ENCODE assay signal across 15 mouse cellular contexts in genomic region chr3:126599335-126599734, GRCm38 (mm10). TPM values are rescaled to one million over a fixed set of nuclear protein-coding genes. Genes with fewer than 3 reads are reported as not detected.
DNase-seq lines count a peak whose midpoint lies in the region; ATAC-seq and TF ChIP-seq lines count a peak whose summit lies in the region.
"Had no signal": no experiment of that assay in that cellular context is flagged by ENCODE, and none has a peak within 500 bp of the region (broad histone marks: within the 10 kb centered on the region; RNA-seq: fewer than 3 reads in every experiment).

No protein-coding gene starts in this region.

- H3K4me2 ChIP-seq in heart, embryonic 11.5 days = peak overlapping the region; percentile 79; the same call in 1 of the 2 replicates
- H3K4me2 ChIP-seq in lung, embryonic 14.5 days = peak overlapping the region; percentile 95; the same call in 1 of the 2 replicates
- peak overlapping the region; percentile 94 for H3K4me2 ChIP-seq in hindbrain, postnatal 0 days (ENCODE audit: low read depth, low read length)
- H3K4me2 ChIP-seq in neural tube, embryonic 15.5 days = peak overlapping the region; percentile 85

- TF ChIP-seq CTCF in lung, embryonic 14.5 days (IDR thresholded peaks at IDR 0.05; ENCODE audit: low read depth) = no peak
- no peak for TF ChIP-seq CTCF in hindbrain, postnatal 0 days (IDR thresholded peaks at IDR 0.05; ENCODE audit: low read depth)

- no peak overlapping the region for H3K9ac ChIP-seq in heart, embryonic 11.5 days (ENCODE audit: low read depth, low read length)
- H3K9ac ChIP-seq in lung, embryonic 14.5 days = no peak overlapping the region
- no peak overlapping the region; the same call in 1 of the 2 replicates for H3K9ac ChIP-seq in hindbrain, postnatal 0 days (replicated peaks; ENCODE audit: low read length)
- H3K9ac ChIP-seq in neural tube, embryonic 15.5 days (replicated peaks) = 0 out of 2 replicates have a peak overlapping the region, but pooled peaks have one; percentile 23
- H3K9ac ChIP-seq: liver, embryonic 14.5 days had no signal

- no peak for ATAC-seq in heart, embryonic 11.5 days (replicated peaks; ENCODE audit: insufficient number of reproducible peaks, low FRiP score, low TSS enrichment)
- ATAC-seq in lung, embryonic 14.5 days (ENCODE audit: insufficient read depth) = no peak
- no peak for ATAC-seq in hindbrain, postnatal 0 days
- ATAC-seq in neural tube, embryonic 15.5 days (ENCODE audit: low FRiP score) = no peak
- no peak for ATAC-seq in megakaryocyte-erythroid progenitor cell, adult 5-6 weeks (replicated peaks; ENCODE audit: low FRiP score, low TSS enrichment, poor library complexity, severe bottlenecking)

- H3K4me1 ChIP-seq in heart, embryonic 11.5 days (ENCODE audit: control insufficient read depth, insufficient read depth, low read length) = 0 out of 2 replicates have a peak, but pooled peaks cover 5% of the 10 kb centered on the region
- H3K4me1 ChIP-seq in lung, embryonic 14.5 days (ENCODE audit: insufficient read depth) = peaks cover 6% of the 10 kb centered on the region; the same call in 1 of the 2 replicates
- no peaks in the 10 kb centered on the region; the same call in 1 of the 2 replicates for H3K4me1 ChIP-seq in hindbrain, postnatal 0 days (ENCODE audit: insufficient read depth, low read length)
- H3K4me1 ChIP-seq in neural tube, embryonic 15.5 days = peaks cover 19% of the 10 kb centered on the region

- intact Hi-C loops in heart, postnatal 10 days (cut with DNase I) = loop anchor here (5.0 kb wide), 1 partner anchor 303 kb away; no protein-coding TSS in a partner anchor

- DNase-seq in heart, postnatal 10 days = no peak
- DNase-seq in lung, embryonic 14.5 days = no peak
- no peak for DNase-seq in lung, postnatal 10 days
- no peak for DNase-seq in hindbrain, postnatal 0 days (ENCODE audit: low spot score)
- DNase-seq: cerebellum, adult 11-12 months; gastrocnemius, adult 2 months; kidney, adult 18-20 months; kidney, postnatal 25 days; lung, postnatal 4 days; right cerebral cortex, postnatal 25 days; thymus, adult 2 months had no signal

- peaks cover 11% of the 10 kb centered on the region for H3K36me3 ChIP-seq in heart, embryonic 11.5 days (ENCODE audit: control insufficient read depth, insufficient read depth, low read length)
- H3K36me3 ChIP-seq in lung, embryonic 14.5 days (ENCODE audit: insufficient read depth) = peaks cover 7% of the 10 kb centered on the region
- no peaks in the 10 kb centered on the region for H3K36me3 ChIP-seq in hindbrain, postnatal 0 days (ENCODE audit: insufficient read depth, low read length)
- no peaks in the 10 kb centered on the region for H3K36me3 ChIP-seq in neural tube, embryonic 15.5 days

- no peak overlapping the region for H3K27ac ChIP-seq in heart, embryonic 11.5 days (ENCODE audit: low read depth, low read length)
- H3K27ac ChIP-seq in lung, embryonic 14.5 days (ENCODE audit: low read depth) = no peak overlapping the region
- H3K27ac ChIP-seq in hindbrain, postnatal 0 days = no peak overlapping the region
- no peak overlapping the region for H3K27ac ChIP-seq in neural tube, embryonic 15.5 days (replicated peaks)
- H3K27ac ChIP-seq: liver, embryonic 14.5 days had no signal

- H3K4me3 ChIP-seq in heart, embryonic 11.5 days (ENCODE audit: low read depth, low read length) = no peak overlapping the region
- no peak overlapping the region for H3K4me3 ChIP-seq in lung, embryonic 14.5 days (ENCODE audit: low read depth, low read length)
- peak overlapping the region; percentile 89; the same call in 1 of the 2 replicates for H3K4me3 ChIP-seq in hindbrain, postnatal 0 days (ENCODE audit: low read length)
- peak overlapping the region; percentile 21 for H3K4me3 ChIP-seq in neural tube, embryonic 15.5 days (replicated peaks)

- WGBS in heart, embryonic 11.5 days (ENCODE audit: insufficient replicate concordance) = 80% methylated on average over 2 of the region's 2 CpGs
- 51% methylated on average over 2 of the region's 2 CpGs for WGBS in lung, embryonic 14.5 days
- 79% methylated on average over 2 of the region's 2 CpGs for whole genome bisulfite sequencing in hindbrain, postnatal 0 days
- WGBS in neural tube, embryonic 15.5 days = 78% methylated on average over 2 of the region's 2 CpGs

- peaks cover 4% of the 10 kb centered on the region for H3K9me3 ChIP-seq in heart, embryonic 11.5 days (replicated peaks; ENCODE audit: control insufficient read depth, low read length)
- no peaks in the 10 kb centered on the region for H3K9me3 ChIP-seq in lung, embryonic 14.5 days (ENCODE audit: low read depth, low read length)
- H3K9me3 ChIP-seq in hindbrain, postnatal 0 days (ENCODE audit: low read length) = no peaks in the 10 kb centered on the region
- H3K9me3 ChIP-seq in neural tube, embryonic 15.5 days (replicated peaks) = no peaks in the 10 kb centered on the region

- H3K27me3 ChIP-seq in heart, embryonic 11.5 days (ENCODE audit: control insufficient read depth, insufficient read depth, low read length) = no peaks in the 10 kb centered on the region
- H3K27me3 ChIP-seq in lung, embryonic 14.5 days (ENCODE audit: insufficient read depth, low read length) = no peaks in the 10 kb centered on the region
- no peaks in the 10 kb centered on the region for H3K27me3 ChIP-seq in hindbrain, postnatal 0 days (ENCODE audit: insufficient read depth, low read length)
- H3K27me3 ChIP-seq in neural tube, embryonic 15.5 days (replicated peaks) = no peaks in the 10 kb centered on the region

RNA-seq across cellular contexts. Expression of gene Camk2d, which starts 3.2 kb away (rescaled TPM):
- 106 and 114 TPM in 2 replicates for polyA plus RNA-seq in heart, embryonic 11.5 days (2014; fragmentation: Nextera tagmentation; extraction: Ambion mirVana)
- 100 to 1,000 TPM; 187 to 196 TPM for total RNA-seq in heart, postnatal 10 days (2021)
- 43.2 and 44.8 TPM in 2 replicates for polyA plus RNA-seq in lung, embryonic 14.5 days (2014; fragmentation: Nextera tagmentation; extraction: Ambion mirVana)
- 137 and 178 TPM in 2 replicates for total RNA-seq in hindbrain, postnatal 0 days (2014; rRNA removed)
- 95.3 and 97.8 TPM in 2 replicates for polyA plus RNA-seq in hindbrain, postnatal 0 days (2015; fragmentation: Nextera tagmentation; extraction: Ambion mirVana)
- polyA plus RNA-seq in neural tube, embryonic 15.5 days (2015; fragmentation: Nextera tagmentation; extraction: Ambion mirVana) = 119 and 134 TPM in 2 replicates
- 4.1 and 4.7 TPM in 2 replicates for total RNA-seq in megakaryocyte-erythroid progenitor cell, adult 5-6 weeks (2014; fragmentation: Nextera tagmentation)
- total RNA-seq in megakaryocyte-erythroid progenitor cell, adult 5-6 weeks (2017) = 3.1 and 3.2 TPM in 2 replicates

Comparison
In these comparisons a context has a peak if more than half of its experiments do, and no peak if none do; other contexts are left out.
1. H3K4me3 ChIP-seq: peak in hindbrain, postnatal 0 days (single experiment) and neural tube, embryonic 15.5 days (single experiment); none in heart, embryonic 11.5 days (single experiment) and lung, embryonic 14.5 days (single experiment).
2. Peak in every context shown above with its lines, with median percentiles within 50 percentile points of each other: H3K4me2 ChIP-seq.